Mouse (Mus musculus) liver, embryonic 11.5 days (tissue): ENCODE results near the gene Ifnl3. TPM values are rescaled to one million over a fixed set of nuclear protein-coding genes. Genes with fewer than 3 reads are reported as not detected.

Experiments used
- ATAC-seq: fragments of 200-750 bp; cut with Nextera tagmentation; replicated peaks from 2 replicates; pipeline ENCODE4 v1.8.0; 2017; ENCODE audit warnings: moderate number of reproducible peaks, mild to moderate bottlenecking, moderate TSS enrichment, moderate library complexity; ENCODE audit not compliant: low FRiP score
- DNase-seq: peaks from one replicate; pipeline ENCODE4 v3.0.0-alpha.2; 2017; ENCODE audit warnings: low spot score
- H3K27ac ChIP-seq: fragments of 300-500 bp; sonication (generic); 2 replicates; pipeline ENCODE4 v1.5.1; 2014; ENCODE audit warnings: mild to moderate bottlenecking, low read depth, low read length, control low read depth
- H3K27me3 ChIP-seq: fragments of 300-500 bp; sonication (generic); replicated peaks from 2 replicates; pipeline ENCODE4 v1.6.1; 2014; ENCODE audit warnings: low read length, mixed read lengths; ENCODE audit not compliant: control insufficient read depth, insufficient read depth
- H3K36me3 ChIP-seq: fragments of 300-500 bp; sonication (generic); 2 replicates; pipeline ENCODE4 v1.6.1; 2014; ENCODE audit warnings: mild to moderate bottlenecking, low read length, moderate library complexity, mixed read lengths; ENCODE audit not compliant: control insufficient read depth, insufficient read depth
- H3K4me1 ChIP-seq: fragments of 300-500 bp; sonication (generic); replicated peaks from 2 replicates; pipeline ENCODE4 v1.6.1; 2014; ENCODE audit warnings: low read length, mixed read lengths; ENCODE audit not compliant: control insufficient read depth, insufficient read depth
- H3K4me2 ChIP-seq: fragments of 300-500 bp; sonication (generic); 2 replicates; pipeline ENCODE4 v1.6.1; 2014; ENCODE audit warnings: mild to moderate bottlenecking, control low read depth, moderate library complexity
- H3K4me3 ChIP-seq: fragments of 300-500 bp; sonication (generic); 2 replicates; pipeline ENCODE4 v1.5.1; 2014; ENCODE audit warnings: low read depth, low read length, control low read depth
- H3K9ac ChIP-seq: fragments of 300-500 bp; sonication (generic); 2 replicates; pipeline ENCODE4 v1.6.1; 2014; ENCODE audit warnings: low read depth, low read length, control low read depth
- H3K9me3 ChIP-seq: fragments of 300-500 bp; sonication (generic); 2 replicates; pipeline ENCODE4 v1.6.1; 2016; ENCODE audit warnings: low read length, inconsistent platforms, mixed read lengths; ENCODE audit not compliant: control insufficient read depth
- WGBS: fragments of 180-500 bp; shearing (Covaris S2); extraction: QIAGEN DNeasy Blood & Tissue Kit; methylation state at CpG from one replicate; pipeline ENCODE4 v1.1.7; 2014; 5-methylcytosine and 5-hydroxymethylcytosine counted together
- polyA plus RNA-seq: library from polyadenylated mRNA; unstranded; fragments of >200 nt; fragmentation: Nextera tagmentation; extraction: Ambion mirVana; gene quantifications from 2 replicates; pipeline ENCODE4 v1.2.1, GENCODE M21; 2014

Gene Ifnl3
- polyA plus RNA-seq, 1 experiment from 2014 or later, result not detected

- Histone ChIP-seq H3K9me3 (no peaks in the 10 kb centered on the region), H3K4me2 (no peak within 1 kb of the TSS), H3K27me3 (peaks cover 22% of the 10 kb centered on the region), H3K4me3 (no peak within 1 kb of the TSS), H3K9ac (no peak within 1 kb of the TSS), H3K4me1 (no peaks in the 10 kb centered on the region), H3K36me3 (no peaks in the 10 kb centered on the region), H3K27ac (no peak within 1 kb of the TSS)
- 58% methylated on average over 4 of the region's 4 CpGs for WGBS
- no peak for ATAC-seq
- no peak for DNase-seq
These were observed 17.9 kb downstream of the Ifnl3 start, which contains the start of gene Sycn for GRCm38 (mm10) chr7:28540526-28540925. Sycn (plus strand) TSS chr7:28540885.

- no peak overlapping the region for H3K27ac ChIP-seq
- H3K27me3 ChIP-seq, result peaks cover 47% of the 10 kb centered on the region
- no peak for ATAC-seq
- peaks cover 10% of the 10 kb centered on the region for H3K4me1 ChIP-seq
- H3K4me2 ChIP-seq, result peak overlapping the region; percentile 47
- 11% methylated on average over 25 of the region's 27 CpGs for WGBS
- 0 out of 2 replicates have a peak overlapping the region, but pooled peaks have one; percentile 24 for H3K4me3 ChIP-seq
- H3K9me3 ChIP-seq, result no peaks in the 10 kb centered on the region
- no peaks in the 10 kb centered on the region for H3K36me3 ChIP-seq
- no peak overlapping the region for H3K9ac ChIP-seq
- no peak for DNase-seq
These were observed 21.5 kb downstream of the Ifnl3 start for GRCm38 (mm10) chr7:28544051-28544601.

GRCm38 (mm10) chr7:28545048-28545890 lies 22.6 kb downstream of the Ifnl3 start:
- no peaks in the 10 kb centered on the region for H3K36me3 ChIP-seq
- no peak overlapping the region for H3K9ac ChIP-seq
- H3K27ac ChIP-seq, result no peak overlapping the region
- H3K4me2 ChIP-seq, result no peak overlapping the region
- H3K4me1 ChIP-seq, result peaks cover 10% of the 10 kb centered on the region
- no peaks in the 10 kb centered on the region for H3K9me3 ChIP-seq
- peaks cover 47% of the 10 kb centered on the region for H3K27me3 ChIP-seq
- WGBS, result 30% methylated on average over 14 of the region's 14 CpGs
- no peak overlapping the region for H3K4me3 ChIP-seq
- ATAC-seq, result no peak
- DNase-seq, result no peak

- no peak for DNase-seq
- 58% methylated on average over 7 of the region's 7 CpGs for WGBS
- H3K9ac ChIP-seq, result no peak overlapping the region
- H3K4me1 ChIP-seq, result peaks cover 10% of the 10 kb centered on the region
- peaks cover 47% of the 10 kb centered on the region for H3K27me3 ChIP-seq
- no peaks in the 10 kb centered on the region for H3K36me3 ChIP-seq
- H3K4me3 ChIP-seq, result no peak overlapping the region
- ATAC-seq, result no peak
- H3K9me3 ChIP-seq, result no peaks in the 10 kb centered on the region
- no peak overlapping the region for H3K27ac ChIP-seq
- H3K4me2 ChIP-seq, result no peak overlapping the region
These were observed 23.2 kb downstream of the Ifnl3 start for GRCm38 (mm10) chr7:28545891-28546210.

GRCm38 (mm10) chr7:28546649-28547048 lies 24.0 kb downstream of the Ifnl3 start:
- peak overlapping the region; percentile 54 for H3K4me2 ChIP-seq
- H3K27ac ChIP-seq, result no peak overlapping the region
- ATAC-seq (no peak), DNase-seq (no peak)
- no peak overlapping the region for H3K9ac ChIP-seq
- H3K4me1 ChIP-seq, result peaks cover 10% of the 10 kb centered on the region
- H3K9me3 ChIP-seq, result no peaks in the 10 kb centered on the region
- 1% methylated on average over 22 of the region's 22 CpGs for WGBS
- H3K4me3 ChIP-seq, result peak overlapping the region; percentile 35
- H3K36me3 ChIP-seq, result no peaks in the 10 kb centered on the region
- H3K27me3 ChIP-seq, result peaks cover 47% of the 10 kb centered on the region

- H3K27me3 ChIP-seq, result peaks cover 47% of the 10 kb centered on the region
- H3K4me2 ChIP-seq, result peak within 1 kb of the TSS; percentile 54
- no peak within 1 kb of the TSS for H3K27ac ChIP-seq
- WGBS, result 3% methylated on average over 5 of the region's 5 CpGs
- ATAC-seq (no peak), DNase-seq (no peak)
- H3K9ac ChIP-seq, result no peak within 1 kb of the TSS
- no peaks in the 10 kb centered on the region for H3K9me3 ChIP-seq
- no peaks in the 10 kb centered on the region for H3K36me3 ChIP-seq
- H3K4me3 ChIP-seq, result peak within 1 kb of the TSS; percentile 35
- H3K4me1 ChIP-seq, result peaks cover 10% of the 10 kb centered on the region
These were observed 24.5 kb downstream of the Ifnl3 start, which contains the start of gene Nccrp1 for GRCm38 (mm10) chr7:28547154-28547553. Nccrp1 (minus strand) TSS chr7:28547254.

GRCm38 (mm10) chr7:28547628-28548027 lies 25.0 kb downstream of the Ifnl3 start:
- H3K4me2 ChIP-seq, result peak overlapping the region; percentile 54; the same call in 1 of the 2 replicates
- no peaks in the 10 kb centered on the region for H3K9me3 ChIP-seq
- no peak overlapping the region for H3K27ac ChIP-seq
- peaks cover 47% of the 10 kb centered on the region for H3K27me3 ChIP-seq
- 0 out of 2 replicates have a peak overlapping the region, but pooled peaks have one; percentile 10 for H3K4me3 ChIP-seq
- ATAC-seq, result 0 out of 2 replicates have a peak, but pooled peaks have one; percentile 43
- H3K9ac ChIP-seq, result no peak overlapping the region
- no peak for DNase-seq
- H3K4me1 ChIP-seq, result peaks cover 10% of the 10 kb centered on the region
- WGBS, result 46% methylated on average over 7 of the region's 7 CpGs
- no peaks in the 10 kb centered on the region for H3K36me3 ChIP-seq

- Histone ChIP-seq H3K4me3 (no peak overlapping the region), H3K4me2 (no peak overlapping the region), H3K27me3 (0 out of 2 replicates have a peak, but pooled peaks cover 1% of the 10 kb centered on the region), H3K4me1 (peaks cover 8% of the 10 kb centered on the region), H3K9me3 (no peaks in the 10 kb centered on the region), H3K36me3 (no peaks in the 10 kb centered on the region), H3K27ac (no peak overlapping the region), H3K9ac (no peak overlapping the region)
- ATAC-seq (no peak), DNase-seq (no peak)
- WGBS, result 91% methylated on average over 6 of the region's 6 CpGs
These were observed 30.4 kb downstream of the Ifnl3 start for GRCm38 (mm10) chr7:28553076-28553475.
